8 mouse cellular contexts compared by ENCODE assay signal in the genomic region with DNA sequence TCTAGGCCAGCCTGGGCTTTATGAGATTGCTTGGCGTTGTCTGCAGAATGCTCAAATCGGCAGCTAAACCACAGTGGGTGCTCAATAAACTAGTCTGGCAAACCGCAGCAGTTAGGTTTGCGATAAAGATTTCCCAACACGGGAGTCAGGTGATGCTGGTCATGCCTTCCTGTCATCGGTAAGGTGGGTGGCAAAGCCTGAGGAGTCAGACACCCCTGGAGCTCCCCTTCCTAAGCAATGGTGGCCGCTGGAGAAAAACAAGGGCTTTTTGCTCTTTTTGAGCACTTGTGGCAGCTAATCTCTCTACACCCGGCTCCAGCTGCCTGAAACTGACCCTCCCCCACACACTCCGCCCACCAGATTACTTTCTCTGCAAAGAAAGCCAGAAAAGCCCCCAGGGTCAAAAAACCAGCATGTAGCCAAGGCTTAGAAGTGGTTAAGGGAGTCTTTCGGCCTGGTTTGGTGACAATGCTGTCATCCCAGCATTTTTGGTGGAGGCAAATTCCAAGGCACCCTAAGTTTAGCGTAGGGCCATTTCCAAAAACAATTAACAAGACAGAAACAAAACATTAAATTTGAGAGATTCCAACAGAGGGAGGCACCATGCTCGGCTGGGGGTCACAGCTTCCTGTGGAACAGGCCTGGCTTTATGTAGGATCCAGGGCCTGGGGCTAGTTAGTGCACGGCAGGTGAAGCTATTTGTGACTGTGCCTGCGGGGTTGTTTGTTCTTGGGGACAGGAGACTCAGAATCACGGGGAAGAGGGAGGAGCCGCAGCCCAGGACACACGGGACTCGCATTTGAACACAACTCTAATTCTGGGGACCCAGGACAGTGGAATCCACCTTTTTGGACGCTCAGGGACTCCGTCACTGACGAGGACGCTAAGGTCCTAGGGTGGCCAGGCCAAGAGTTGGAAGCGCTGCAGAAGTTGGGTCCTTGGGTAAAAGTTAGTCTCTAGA. TPM values are rescaled to one million over a fixed set of nuclear protein-coding genes. Genes with fewer than 3 reads are reported as not detected.
DNase-seq lines count a peak whose midpoint lies in the region; ATAC-seq and TF ChIP-seq lines count a peak whose summit lies in the region.

No protein-coding gene starts in this region.

- H3K27ac ChIP-seq in left cerebral cortex, adult 2 months, result peak overlapping the region; percentile 74
- H3K27ac ChIP-seq in cortical plate, adult 2 months (ENCODE audit: insufficient read depth, low read length), result peak overlapping the region; percentile 78; the same call in 1 of the 2 replicates
- peak overlapping the region; percentile 94 for H3K27ac ChIP-seq in heart, embryonic 12.5 days (ENCODE audit: poor library complexity, severe bottlenecking)
- peak overlapping the region; percentile 34 for H3K27ac ChIP-seq in testis, adult 2 months (ENCODE audit: control insufficient read depth, insufficient read depth, low read depth, low read length)

- peaks cover 25% of the 10 kb centered on the region for H3K36me3 ChIP-seq in heart, embryonic 12.5 days
- H3K36me3 ChIP-seq in testis, adult 2 months (ENCODE audit: control insufficient read depth, insufficient read depth, low read length), result no peaks in the 10 kb centered on the region

- no peak for DNase-seq in left cerebral cortex, adult 2 months (ENCODE audit: extremely low spot score in 1 of 2, low spot score in 2 of 2)
- no peak for DNase-seq in left cerebral cortex, postnatal 4 days
- peak; percentile 69 for DNase-seq in kidney, postnatal 14 days
- DNase-seq in left cerebral cortex, adult 9 months (ENCODE audit: low spot score in 2 of 2), result no peak

- H3K4me2 ChIP-seq in heart, embryonic 12.5 days, result peak overlapping the region; percentile 80

- 1% methylated on average over 23 of the region's 23 CpGs for WGBS in heart, embryonic 12.5 days

- no peaks in the 10 kb centered on the region for H3K9me3 ChIP-seq in heart, embryonic 12.5 days (replicated peaks)

- ATAC-seq in heart, embryonic 12.5 days (ENCODE audit: insufficient number of reproducible peaks, low FRiP score), result peak; percentile 41
- ATAC-seq in megakaryocyte, adult 5-6 weeks (ENCODE audit: poor library complexity, severe bottlenecking), result peak; percentile 31

- TF ChIP-seq POLR2A in cortical plate, adult 2 months (IDR thresholded peaks at IDR 0.05; ENCODE audit: extremely low read depth, insufficient read depth, low read length), result no peak
- TF ChIP-seq POLR2A in testis, adult 2 months (IDR thresholded peaks at IDR 0.05; ENCODE audit: control insufficient read depth, low read depth, low read length), result no peak

- TF ChIP-seq CTCF in left cerebral cortex, adult 2 months (IDR thresholded peaks at IDR 0.05), result no peak
- TF ChIP-seq CTCF in cortical plate, adult 2 months (IDR thresholded peaks at IDR 0.05; ENCODE audit: extremely low read depth, insufficient read depth, low read length), result no peak
- TF ChIP-seq CTCF in testis, adult 2 months (IDR thresholded peaks at IDR 0.05; ENCODE audit: control insufficient read depth, insufficient read depth, insufficient replicate concordance, low read depth, low read length), result no peak

- peak overlapping the region; percentile 40 for H3K4me3 ChIP-seq in left cerebral cortex, adult 2 months
- peak overlapping the region; percentile 23 for H3K4me3 ChIP-seq in cortical plate, adult 2 months (ENCODE audit: insufficient read depth, low read length)
- H3K4me3 ChIP-seq in heart, embryonic 12.5 days, result peak overlapping the region; percentile 68
- H3K4me3 ChIP-seq in testis, adult 2 months (ENCODE audit: control insufficient read depth, low read depth, low read length), result peak overlapping the region; percentile 88

- intact Hi-C loops in left cerebral cortex, adult 2 months (cut with DNase I), result no loop called here
- intact Hi-C loops in left cerebral cortex, postnatal 4 days (cut with DNase I), result no loop called here

- H3K4me1 ChIP-seq in cortical plate, adult 2 months (ENCODE audit: control insufficient read depth, insufficient read depth, low read length), result peaks cover 1% of the 10 kb centered on the region; the same call in 1 of the 2 replicates
- peaks cover 38% of the 10 kb centered on the region for H3K4me1 ChIP-seq in heart, embryonic 12.5 days (replicated peaks)
- H3K4me1 ChIP-seq in testis, adult 2 months (ENCODE audit: control insufficient read depth, insufficient read depth, low read length), result peaks cover 36% of the 10 kb centered on the region

- H3K27me3 ChIP-seq in heart, embryonic 12.5 days (replicated peaks), result no peaks in the 10 kb centered on the region
- no peaks in the 10 kb centered on the region for H3K27me3 ChIP-seq in testis, adult 2 months (ENCODE audit: control insufficient read depth, insufficient read depth, low read length)

- peak overlapping the region; percentile 78 for H3K9ac ChIP-seq in heart, embryonic 12.5 days

RNA-seq across cellular contexts. Expression of gene Plin3, which starts 3.0 kb away (rescaled TPM):
- total RNA-seq in left cerebral cortex, adult 2 months (2021), result 10 to 100 TPM in 1 of 2 experiments, 1 to 10 TPM in 1; 7.7 to 11.4 TPM
- 1 to 10 TPM; 4.5 to 6.1 TPM for total RNA-seq in left cerebral cortex, postnatal 4 days (2021)
- 8.4 and 10.1 TPM in 2 replicates for polyA plus RNA-seq in cortical plate, adult 2 months (2012; rRNA removed)
- 59.1 and 60.0 TPM in 2 replicates for polyA plus RNA-seq in heart, embryonic 12.5 days (2016; fragmentation: Nextera tagmentation; extraction: Ambion mirVana)
- total RNA-seq in megakaryocyte, adult 5-6 weeks (2015), result 7.1 and 9.1 TPM in 2 replicates
- 28.3 and 29.2 TPM in 2 replicates for total RNA-seq in megakaryocyte, adult 5-6 weeks (2017)
- 21.9 and 22.3 TPM in 2 replicates for polyA plus RNA-seq in testis, adult 2 months (2012; rRNA removed)

RNA-seq across cellular contexts. Expression of gene Arrdc5, which starts 10.4 kb away (rescaled TPM):
- not detected for total RNA-seq in left cerebral cortex, adult 2 months (2021)
- not detected for total RNA-seq in left cerebral cortex, postnatal 4 days (2021)
- polyA plus RNA-seq in cortical plate, adult 2 months (2012; rRNA removed), result not detected in 2 replicates
- not detected in 2 replicates for polyA plus RNA-seq in heart, embryonic 12.5 days (2016; fragmentation: Nextera tagmentation; extraction: Ambion mirVana)
- not detected in 2 replicates for total RNA-seq in megakaryocyte, adult 5-6 weeks (2015)
- not detected in 2 replicates for total RNA-seq in megakaryocyte, adult 5-6 weeks (2017)
- 274 and 296 TPM in 2 replicates for polyA plus RNA-seq in testis, adult 2 months (2012; rRNA removed)

RNA-seq across cellular contexts. Expression of gene Ticam1, which starts 13.1 kb away (rescaled TPM):
- total RNA-seq in left cerebral cortex, adult 2 months (2021), result 1 to 10 TPM; 6.9 to 7.2 TPM
- total RNA-seq in left cerebral cortex, postnatal 4 days (2021), result 1 to 10 TPM; 3.4 to 3.7 TPM
- 4.2 and 4.8 TPM in 2 replicates for polyA plus RNA-seq in cortical plate, adult 2 months (2012; rRNA removed)
- polyA plus RNA-seq in heart, embryonic 12.5 days (2016; fragmentation: Nextera tagmentation; extraction: Ambion mirVana), result 8.6 and 9.5 TPM in 2 replicates
- total RNA-seq in megakaryocyte, adult 5-6 weeks (2015), result 14.3 and 15.0 TPM in 2 replicates
- total RNA-seq in megakaryocyte, adult 5-6 weeks (2017), result 6.0 and 6.1 TPM in 2 replicates
- 3.4 and 3.7 TPM in 2 replicates for polyA plus RNA-seq in testis, adult 2 months (2012; rRNA removed)

RNA-seq across cellular contexts. Expression of gene Uhrf1, which starts 13.5 kb away (rescaled TPM):
- total RNA-seq in left cerebral cortex, adult 2 months (2021), result under 1 TPM; 0.70 to 0.91 TPM
- total RNA-seq in left cerebral cortex, postnatal 4 days (2021), result 10 to 100 TPM; 12.3 to 16.2 TPM
- polyA plus RNA-seq in cortical plate, adult 2 months (2012; rRNA removed), result 1.1 and 1.8 TPM in 2 replicates
- 88.4 and 91.2 TPM in 2 replicates for polyA plus RNA-seq in heart, embryonic 12.5 days (2016; fragmentation: Nextera tagmentation; extraction: Ambion mirVana)
- 39.3 and 52.3 TPM in 2 replicates for total RNA-seq in megakaryocyte, adult 5-6 weeks (2015)
- 83.7 and 101 TPM in 2 replicates for total RNA-seq in megakaryocyte, adult 5-6 weeks (2017)
- polyA plus RNA-seq in testis, adult 2 months (2012; rRNA removed), result 41.1 and 43.1 TPM in 2 replicates

RNA-seq across cellular contexts. Expression of gene Fem1a, which starts 33.0 kb away (rescaled TPM):
- total RNA-seq in left cerebral cortex, adult 2 months (2021), result 10 to 100 TPM; 31.8 to 34.6 TPM
- total RNA-seq in left cerebral cortex, postnatal 4 days (2021), result 10 to 100 TPM; 41.4 to 45.7 TPM
- polyA plus RNA-seq in cortical plate, adult 2 months (2012; rRNA removed), result 23.3 and 24.1 TPM in 2 replicates
- polyA plus RNA-seq in heart, embryonic 12.5 days (2016; fragmentation: Nextera tagmentation; extraction: Ambion mirVana), result 19.5 and 19.9 TPM in 2 replicates
- 10.2 and 11.8 TPM in 2 replicates for total RNA-seq in megakaryocyte, adult 5-6 weeks (2015)
- 15.7 and 16.9 TPM in 2 replicates for total RNA-seq in megakaryocyte, adult 5-6 weeks (2017)
- 5.7 and 7.0 TPM in 2 replicates for polyA plus RNA-seq in testis, adult 2 months (2012; rRNA removed)

Comparison
In these comparisons a context has a peak if more than half of its experiments do, and no peak if none do; other contexts are left out.
1. H3K27ac ChIP-seq: peak in every context shown above with its lines; median percentile 94 in heart, embryonic 12.5 days; 78 in cortical plate, adult 2 months; 74 in left cerebral cortex, adult 2 months; 34 in testis, adult 2 months.
2. H3K4me3 ChIP-seq: peak in every context shown above with its lines; median percentile 88 in testis, adult 2 months; 68 in heart, embryonic 12.5 days; 40 in left cerebral cortex, adult 2 months; 23 in cortical plate, adult 2 months.